Mouse (Mus musculus): ENCODE measurements around the gene Car1.
"Not testable (repeated sequence)": the region's sequence is repeated elsewhere in the genome, so short reads cannot be mapped to it uniquely, and the experiment has no call there.

Gene Car1

GRCm38 (mm10) chr3:14808211-14808610 is at the start of gene Car1:
TSS of gene Car1 (minus strand) at chr3:14808368.
- DNase-seq (ENCODE audit: low read depth, low spot score), result no peak

- DNase-seq (ENCODE audit: low read depth, low spot score), result no peak
These were observed 49.7 kb upstream of the Car1 start for GRCm38 (mm10) chr3:14857874-14858273.

GRCm38 (mm10) chr3:14854446-14854845 is 46.3 kb upstream of the Car1 start:
- no peak for DNase-seq (ENCODE audit: low read depth, low spot score)

DNA sequence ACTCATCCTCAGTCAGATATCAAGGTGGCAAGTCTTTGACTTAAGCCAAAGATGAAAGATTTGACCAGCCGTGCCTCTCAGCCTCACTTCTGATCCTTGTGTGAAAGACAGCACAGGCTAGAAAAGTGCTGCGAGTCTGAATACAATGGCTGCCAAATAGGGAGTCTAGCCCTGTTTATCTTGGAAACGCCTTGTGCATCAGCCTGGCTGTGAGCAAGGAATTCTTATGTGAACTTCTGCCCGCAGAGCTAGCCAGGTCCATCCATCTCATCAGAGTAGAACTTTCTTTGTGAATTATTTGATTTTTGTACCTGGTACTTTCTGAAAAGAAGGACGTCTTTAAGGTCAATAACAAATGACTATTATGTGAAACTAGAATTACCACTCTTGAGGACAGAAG is 45.8 kb upstream of the Car1 start:
- DNase-seq (ENCODE audit: low read depth, low spot score), result no peak

GRCm38 (mm10) chr3:14848587-14849254 is 40.6 kb upstream of the Car1 start:
- DNase-seq (ENCODE audit: low read depth, low spot score), result no peak

DNA sequence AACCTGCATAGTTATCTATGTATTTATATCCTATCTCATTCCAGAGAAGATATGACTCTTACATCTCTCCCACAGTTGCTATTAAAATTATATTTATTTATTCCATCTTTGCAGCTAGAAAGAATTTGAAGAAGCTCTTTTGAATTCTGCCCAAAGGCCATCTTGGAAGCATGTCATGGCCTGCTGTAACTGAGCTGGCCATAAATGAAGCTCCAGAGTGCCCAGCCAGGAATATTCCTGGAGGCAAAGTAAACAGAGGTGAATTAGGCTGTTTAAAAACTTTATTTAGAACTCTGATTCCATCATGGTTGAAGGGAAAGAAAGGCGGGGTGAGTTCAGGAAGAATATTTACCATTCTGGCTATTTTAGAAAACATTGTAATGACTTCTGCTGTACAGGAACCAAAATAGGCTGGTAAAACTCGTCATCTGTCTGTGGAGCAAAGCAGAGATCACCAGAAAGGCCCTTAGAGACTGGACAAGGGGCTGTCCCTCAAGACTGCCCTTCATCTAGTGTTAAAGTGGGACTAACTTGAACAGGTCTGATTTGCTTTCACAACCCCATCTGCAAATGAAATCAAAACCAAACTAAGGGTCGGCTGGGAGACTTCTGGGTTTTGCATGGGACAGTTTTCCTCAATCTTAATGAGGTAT is 31.4 kb upstream of the Car1 start:
- no peak for DNase-seq (ENCODE audit: low read depth, low spot score)

GRCm38 (mm10) chr3:14838936-14839335 is 30.8 kb upstream of the Car1 start:
- no peak for DNase-seq (ENCODE audit: low read depth, low spot score)

GRCm38 (mm10) chr3:14832766-14833165 is 24.6 kb upstream of the Car1 start:
- DNase-seq (ENCODE audit: low read depth, low spot score), result no peak

DNA sequence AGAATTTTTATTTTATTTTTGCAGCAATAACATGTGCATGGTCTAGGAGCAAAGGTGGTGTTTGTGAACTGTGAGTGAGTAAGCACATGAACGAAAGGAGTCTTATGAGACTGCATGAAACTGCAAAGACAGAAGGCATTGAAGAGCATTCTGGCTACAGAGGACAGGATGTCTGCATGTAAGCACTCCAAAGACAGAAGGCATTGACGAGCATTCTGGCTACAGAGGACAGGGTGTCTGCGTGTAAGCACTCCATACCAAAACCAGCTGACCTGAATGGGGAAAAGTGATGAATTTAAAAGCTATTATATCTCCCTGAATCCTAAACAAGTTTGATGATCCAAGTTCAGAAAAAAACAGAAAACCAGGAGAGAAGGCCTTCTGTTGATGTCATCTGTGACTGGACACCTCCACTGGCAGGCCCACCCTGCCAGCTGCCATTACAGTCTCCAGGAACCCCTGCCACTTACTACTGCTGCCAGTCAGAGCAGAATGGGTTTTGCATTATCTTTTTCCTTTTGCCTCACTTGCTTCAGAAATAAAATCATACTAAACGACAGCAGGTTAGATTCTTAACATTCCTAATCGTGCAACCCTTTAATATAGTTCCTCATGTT is 23.2 kb upstream of the Car1 start:
- no peak for DNase-seq (ENCODE audit: low read depth, low spot score)

- no peak for DNase-seq (ENCODE audit: low read depth, low spot score)
These were observed 20.7 kb upstream of the Car1 start for GRCm38 (mm10) chr3:14828896-14829295.

- DNase-seq (ENCODE audit: low read depth, low spot score), result no peak
These were observed 11.8 kb upstream of the Car1 start for GRCm38 (mm10) chr3:14819844-14820504.

GRCm38 (mm10) chr3:14815396-14815795 is 7.2 kb upstream of the Car1 start:
- DNase-seq (ENCODE audit: low read depth, low spot score), result not testable (repeated sequence)

DNA sequence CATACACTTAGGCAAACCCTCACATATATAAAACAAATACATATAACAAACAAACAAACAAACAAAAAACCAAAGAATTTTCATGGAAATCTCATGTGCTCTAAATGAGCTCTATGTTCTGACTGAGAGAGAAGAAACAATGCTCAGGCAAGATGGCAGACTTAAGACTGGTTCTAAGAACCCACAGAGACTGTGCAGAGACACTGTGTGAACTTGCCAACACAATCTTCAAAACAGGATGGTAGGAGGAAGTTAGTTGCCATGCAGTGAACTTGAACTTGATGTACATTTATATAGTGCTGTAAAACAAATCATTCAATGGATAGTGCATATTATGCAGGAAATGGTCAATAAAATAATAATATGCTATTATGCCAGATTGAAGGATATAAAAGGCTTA is 1.5 kb downstream of the Car1 start:
- DNase-seq (ENCODE audit: low read depth, low spot score), result no peak

DNA sequence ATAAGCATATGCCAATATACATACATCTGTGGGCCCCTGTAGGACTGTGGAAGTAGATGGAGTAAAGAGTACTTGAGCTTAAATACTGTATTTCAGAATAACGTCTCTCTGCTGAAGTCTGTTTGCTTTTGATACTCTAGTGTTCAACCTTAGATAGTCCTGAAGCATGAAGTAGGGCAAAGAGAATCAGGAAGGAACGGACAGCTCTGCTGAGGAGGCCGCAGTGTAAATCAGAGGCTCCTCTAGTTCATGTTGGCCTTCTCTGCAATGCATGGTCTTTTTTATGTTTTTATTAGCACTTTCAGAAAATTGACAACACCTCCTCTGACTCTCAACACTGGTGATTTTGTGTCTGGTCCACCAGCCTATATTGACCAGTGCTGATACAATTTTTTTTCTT is 2.2 kb downstream of the Car1 start:
- no peak for DNase-seq (ENCODE audit: low read depth, low spot score)

- DNase-seq (ENCODE audit: low read depth, low spot score), result no peak
These were observed 3.3 kb downstream of the Car1 start for GRCm38 (mm10) chr3:14804906-14805305.

DNA sequence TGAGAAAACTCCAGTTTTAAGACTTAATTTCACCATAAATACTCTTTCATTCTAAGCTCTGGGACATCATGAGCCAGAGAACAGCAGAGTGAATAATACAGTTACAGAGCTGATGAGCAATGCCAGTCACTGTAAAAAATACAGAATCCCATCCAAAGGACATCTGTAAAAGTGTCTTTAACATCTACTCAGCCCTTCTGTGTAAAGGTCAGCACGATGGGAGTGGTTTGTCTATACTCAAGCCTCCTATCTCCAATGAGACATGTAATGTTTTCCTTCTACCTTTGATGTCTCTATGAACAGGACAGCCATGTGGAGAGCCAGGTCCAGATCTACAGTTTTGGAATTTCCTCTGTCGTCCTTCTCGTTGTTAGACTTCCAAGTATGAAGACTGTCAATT is 11.1 kb downstream of the Car1 start:
- no peak for DNase-seq (ENCODE audit: low read depth, low spot score)

- DNase-seq (ENCODE audit: low read depth, low spot score), result no peak
These were observed 12.7 kb downstream of the Car1 start for GRCm38 (mm10) chr3:14795292-14796020.

DNA sequence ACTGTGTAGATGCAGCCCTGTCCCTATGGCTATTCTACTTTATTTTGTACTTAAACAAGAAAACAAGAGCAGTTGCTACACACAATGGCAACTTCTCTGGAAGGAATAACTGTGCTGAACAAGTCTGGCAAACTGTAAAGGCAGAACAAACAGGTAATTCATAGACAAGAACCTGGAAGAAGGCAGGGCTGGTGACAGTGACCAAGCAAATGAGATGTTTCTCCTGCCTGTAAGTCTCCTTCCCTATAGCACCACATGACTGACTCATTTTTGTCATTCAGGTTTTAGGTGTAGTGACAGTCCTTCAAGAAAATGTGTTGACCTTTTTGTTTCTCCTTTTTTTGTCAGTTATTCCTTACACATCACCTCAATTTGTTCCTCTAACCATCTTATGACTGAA is 16.1 kb downstream of the Car1 start:
- DNase-seq (ENCODE audit: low read depth, low spot score), result no peak

DNA sequence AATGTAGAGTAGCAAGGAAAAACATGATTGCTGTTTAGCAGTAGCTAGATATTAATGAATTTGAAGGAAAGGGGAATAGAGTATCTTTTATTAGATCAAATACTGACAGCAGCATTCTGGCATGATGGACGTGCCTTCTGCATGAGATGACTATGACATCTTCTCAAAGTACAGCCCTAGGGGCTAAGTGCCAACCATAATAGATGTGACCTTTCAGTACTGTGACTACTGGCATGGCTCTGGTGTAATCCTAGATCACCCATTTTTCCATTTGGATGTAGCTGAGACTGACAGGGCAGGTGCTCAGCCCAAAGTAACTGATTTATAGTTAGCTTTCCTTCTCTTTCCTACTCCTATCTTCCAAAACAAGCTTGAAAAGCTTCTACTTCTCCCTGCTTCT is 20.6 kb downstream of the Car1 start:
- DNase-seq (ENCODE audit: low read depth, low spot score), result peak; percentile 11

- DNase-seq (ENCODE audit: low read depth, low spot score), result peak; percentile 37
These were observed 21.0 kb downstream of the Car1 start for GRCm38 (mm10) chr3:14787136-14787535.

GRCm38 (mm10) chr3:14786551-14787079 is 21.6 kb downstream of the Car1 start:
- peak; percentile 2 for DNase-seq (ENCODE audit: low read depth, low spot score)

DNA sequence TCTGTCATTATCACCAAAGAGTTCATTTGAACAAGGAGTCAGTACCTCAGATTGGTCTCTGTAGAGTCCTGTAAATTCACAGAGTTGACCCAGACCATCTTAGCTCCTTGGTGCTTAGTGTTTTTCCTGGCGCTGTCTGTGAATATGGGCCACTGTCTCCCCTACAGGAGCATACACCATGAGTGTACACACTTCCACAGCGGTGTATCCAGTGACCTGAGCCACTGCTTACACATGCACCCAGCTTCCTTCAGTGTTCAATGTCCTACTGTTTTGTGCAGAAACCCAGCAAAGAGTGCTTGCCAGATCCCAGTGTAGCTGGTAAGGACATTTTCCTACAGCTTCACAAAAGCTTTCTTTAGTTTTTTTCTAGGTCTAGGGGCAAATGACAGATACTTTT is 22.8 kb downstream of the Car1 start:
- DNase-seq (ENCODE audit: low read depth, low spot score), result no peak
